Mouse (Mus musculus) urinary bladder, adult 18-20 months (tissue): Measurements from ENCODE around the gene Cyp11a1.
A peak's percentile ranks its signal among the peaks of the same experiment; 100 is the strongest.

Experiments
- DNase-seq, 2 experiments: peaks; one replicate each; pipeline ENCODE4 v3.0.0; 2022; ENCODE audit warnings: low spot score in 2 of 2, mixed read lengths in 2 of 2

The Cyp11a1 gene

DNA sequence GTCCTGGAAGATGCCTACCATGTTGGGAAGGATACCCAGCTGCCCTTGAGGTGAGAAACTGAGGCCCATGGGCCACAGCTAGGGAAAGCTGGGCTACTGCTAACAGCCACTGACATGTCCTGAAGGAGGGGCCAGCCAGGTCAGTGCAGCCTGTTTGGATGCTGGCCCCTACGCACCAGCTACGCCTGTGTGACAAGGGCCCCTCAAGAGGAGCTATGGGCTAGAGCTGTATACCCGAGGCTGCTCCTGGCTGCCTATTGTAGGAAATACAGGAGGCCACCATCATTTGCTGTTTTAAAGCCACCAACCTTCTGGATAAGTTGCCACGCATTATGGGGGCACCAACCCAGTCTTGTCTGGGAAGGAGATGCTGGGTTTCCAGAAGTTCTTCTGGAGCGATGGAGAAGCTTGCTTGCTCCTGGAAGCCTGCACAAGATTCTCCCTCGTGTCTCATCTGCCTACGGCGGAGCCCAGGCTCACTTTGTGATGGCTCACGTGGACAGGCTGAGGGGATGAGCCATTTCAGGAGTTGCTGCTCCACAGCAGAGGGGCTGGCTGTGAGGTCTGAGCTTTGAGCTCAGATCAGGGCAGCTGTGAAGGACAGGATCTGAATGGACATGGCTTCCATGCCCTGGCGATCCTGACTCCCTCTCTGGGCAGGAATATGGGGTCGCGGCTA lies 2.3 kb downstream of the Cyp11a1 start:
- DNase-seq: no peak

DNA sequence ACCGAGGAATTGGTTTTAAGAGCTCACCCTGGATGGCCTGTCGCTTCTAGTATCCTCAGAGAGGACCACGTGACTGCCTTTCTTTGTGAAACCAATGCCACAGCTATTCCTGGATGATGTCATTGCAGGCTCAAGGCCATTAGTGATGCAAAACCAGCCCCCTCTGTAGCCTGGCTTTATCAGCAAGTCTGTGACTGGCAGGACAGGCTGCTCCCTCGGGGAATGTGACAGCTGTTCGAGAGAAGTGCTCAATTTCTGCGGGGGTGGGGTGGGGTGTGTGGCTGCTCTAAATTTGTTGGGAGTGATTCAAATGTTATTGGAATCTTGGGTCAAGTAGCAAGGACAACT lies 2.8 kb downstream of the Cyp11a1 start:
- DNase-seq: no peak

DNA sequence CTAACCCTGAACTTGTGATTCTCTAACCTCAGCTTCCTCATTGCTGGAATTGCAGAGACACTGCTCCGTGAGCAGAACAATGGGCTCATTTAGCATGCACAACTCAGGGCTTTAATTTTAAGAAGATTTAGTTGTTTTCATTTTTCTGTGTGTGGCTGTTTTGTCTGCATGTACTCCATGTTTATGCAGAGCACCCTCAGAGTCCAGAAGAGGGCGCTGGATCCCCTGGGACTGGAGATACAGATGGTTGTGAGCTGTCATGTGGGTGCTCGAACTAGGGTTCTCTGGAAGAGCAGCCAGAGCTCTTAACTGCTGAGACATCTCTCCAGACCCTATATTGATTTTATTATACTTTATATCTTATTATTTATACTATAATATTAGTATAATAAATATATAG lies 3.4 kb downstream of the Cyp11a1 start:
- no peak for DNase-seq

DNA sequence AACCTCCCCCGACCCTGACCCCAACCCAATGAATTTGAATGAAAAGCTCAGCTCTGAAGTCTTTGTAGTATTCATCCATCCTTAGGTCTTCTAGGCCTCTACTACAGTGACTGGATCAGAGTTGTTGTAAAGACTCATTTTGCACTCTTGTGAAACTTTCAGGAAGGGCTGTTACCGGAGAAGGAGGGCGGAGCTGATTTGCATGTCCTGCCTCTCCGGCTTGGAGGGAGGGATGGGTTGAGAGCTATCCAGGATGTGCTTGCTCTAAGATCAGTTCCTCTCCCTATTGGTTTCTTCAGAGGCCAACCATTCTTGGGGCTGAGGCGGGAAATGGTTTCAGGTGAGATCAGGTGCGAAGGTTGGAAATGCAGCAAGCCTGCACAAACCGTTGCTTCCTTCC lies 4.8 kb downstream of the Cyp11a1 start:
- DNase-seq: no peak

DNA sequence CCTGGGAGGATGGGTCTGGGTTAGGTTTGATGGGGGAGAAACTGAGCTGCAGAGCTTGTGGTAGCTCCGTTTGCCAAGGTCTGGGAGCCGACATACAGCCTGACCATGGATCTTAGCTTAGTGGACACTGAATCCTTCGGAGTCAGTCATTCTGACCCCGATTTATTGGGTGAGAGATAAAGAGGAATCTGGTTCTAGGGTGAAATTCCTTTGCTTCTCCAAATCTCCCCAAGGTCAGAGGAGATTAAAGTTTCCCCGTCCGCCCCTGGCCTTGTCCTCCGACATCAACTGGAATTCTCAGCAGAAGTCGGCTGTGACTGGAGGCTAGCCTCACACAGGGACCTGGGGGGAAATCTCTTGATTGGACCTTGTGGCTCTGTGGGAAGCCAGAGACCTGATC lies 5.3 kb downstream of the Cyp11a1 start:
- no peak for DNase-seq

DNA sequence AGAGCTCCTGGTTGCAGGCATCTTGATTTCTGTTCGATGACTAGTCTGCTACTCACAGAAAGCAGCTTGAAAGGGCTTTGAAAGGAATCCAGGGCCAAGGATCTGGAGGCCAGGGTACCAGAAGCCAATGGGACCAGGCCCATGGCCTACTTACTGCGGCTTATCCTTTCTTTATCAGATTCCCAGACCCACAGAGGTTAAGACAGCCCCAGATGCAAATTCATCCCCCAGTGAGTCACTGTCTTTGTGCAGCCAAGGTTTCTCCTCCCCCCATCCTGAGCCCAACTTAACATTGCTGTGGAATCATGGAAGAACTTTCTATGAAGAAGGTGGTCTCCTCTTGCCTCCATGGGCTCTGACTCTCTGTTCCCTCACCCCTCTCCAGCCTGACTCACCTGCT lies 6.3 kb downstream of the Cyp11a1 start:
- DNase-seq: no peak

DNA sequence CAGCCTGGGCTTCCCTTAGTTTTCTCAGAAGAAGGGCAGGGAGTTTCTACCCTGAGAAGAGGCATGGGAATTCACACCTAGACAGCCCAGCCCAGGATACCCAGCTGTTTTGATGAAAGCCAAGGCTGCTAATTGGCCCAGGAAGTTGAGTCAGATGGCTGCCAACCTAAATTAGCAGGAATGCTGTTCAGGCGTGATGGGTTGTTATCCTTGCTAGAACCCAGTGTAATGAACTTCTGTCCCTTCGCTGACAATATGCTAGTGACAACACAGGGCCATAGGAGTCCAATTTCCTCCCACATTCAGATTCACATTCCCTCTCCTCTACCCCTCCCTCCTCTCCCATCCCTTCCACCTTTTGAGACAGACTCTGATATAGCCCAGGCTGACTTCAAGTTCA lies 6.7 kb downstream of the Cyp11a1 start:
- DNase-seq: no peak

DNA sequence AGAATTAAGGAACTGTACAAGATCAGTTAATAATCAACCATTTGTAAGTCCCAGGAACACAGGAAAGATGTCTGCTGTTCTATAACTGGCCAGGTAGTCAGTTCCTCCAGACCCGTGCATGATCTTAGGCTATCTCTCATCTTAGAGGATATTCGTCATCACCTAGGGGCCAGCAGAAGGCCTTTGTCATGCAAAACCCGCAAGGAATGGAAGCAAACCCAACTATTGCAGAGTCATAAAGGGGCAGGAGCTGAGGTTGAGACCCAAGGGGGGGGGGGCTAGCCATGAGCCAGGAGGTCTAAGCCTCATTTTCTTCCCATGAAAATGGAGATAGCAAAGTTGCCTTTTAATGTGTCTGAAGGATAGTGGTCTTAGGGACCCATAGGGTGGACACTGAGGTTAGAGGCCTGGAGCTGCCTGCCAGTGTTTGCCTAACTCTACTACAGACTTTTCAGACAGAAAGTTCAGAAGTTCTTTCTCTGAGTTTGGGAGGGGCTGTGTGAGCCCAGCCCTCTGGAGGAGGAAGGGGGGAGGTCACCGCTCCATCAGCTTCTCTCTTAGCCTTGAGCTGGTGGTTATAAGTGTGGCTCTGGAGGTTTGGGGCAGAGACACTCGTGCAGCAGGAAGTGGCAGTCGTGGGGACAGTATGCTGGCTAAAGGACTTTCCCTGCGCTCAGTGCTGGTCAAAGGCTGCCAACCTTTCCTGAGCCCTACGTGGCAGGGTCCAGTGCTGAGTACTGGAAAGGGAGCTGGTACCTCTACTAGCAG lies 8.4 kb downstream of the Cyp11a1 start:
- no peak for DNase-seq

DNA sequence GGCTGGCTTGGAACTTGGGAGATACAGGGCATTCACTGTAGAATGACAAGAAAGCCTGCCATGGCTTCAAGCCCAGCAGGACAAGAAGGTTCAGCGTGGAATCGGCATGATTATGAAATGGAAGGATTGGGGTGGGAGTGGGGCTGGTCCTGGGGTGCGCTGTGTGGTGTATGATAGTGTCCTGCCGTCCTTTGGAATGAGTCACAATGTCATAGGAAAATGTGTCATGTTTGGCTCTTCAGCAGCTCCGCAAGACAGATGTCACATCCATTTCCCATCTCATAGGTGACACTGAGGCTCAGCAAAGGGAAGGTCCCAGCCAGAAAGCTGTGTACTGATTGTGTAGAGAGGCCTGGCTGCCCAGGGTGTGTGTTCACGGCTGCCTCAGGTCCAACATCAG lies 9.6 kb downstream of the Cyp11a1 start:
- DNase-seq: no peak

DNA sequence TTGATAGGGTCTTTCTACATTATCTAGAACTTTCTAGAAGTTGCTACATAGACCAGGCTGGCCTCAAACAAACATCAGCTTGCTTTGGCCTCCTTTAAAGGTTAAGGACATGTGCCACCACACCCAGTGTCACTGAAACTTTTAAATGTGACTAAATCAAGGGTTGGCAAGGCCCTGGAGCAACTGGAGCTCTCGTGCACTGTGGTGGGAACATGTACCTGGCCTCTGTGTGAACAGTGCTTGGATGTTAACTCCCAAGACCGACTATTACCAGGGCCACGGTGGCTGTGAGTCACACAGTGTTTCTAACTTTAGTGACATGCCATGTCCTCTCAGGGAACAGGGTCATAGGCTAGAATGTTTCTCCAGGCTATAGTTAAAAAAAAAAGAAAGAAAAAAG lies 10.8 kb downstream of the Cyp11a1 start:
- DNase-seq: no peak

DNA sequence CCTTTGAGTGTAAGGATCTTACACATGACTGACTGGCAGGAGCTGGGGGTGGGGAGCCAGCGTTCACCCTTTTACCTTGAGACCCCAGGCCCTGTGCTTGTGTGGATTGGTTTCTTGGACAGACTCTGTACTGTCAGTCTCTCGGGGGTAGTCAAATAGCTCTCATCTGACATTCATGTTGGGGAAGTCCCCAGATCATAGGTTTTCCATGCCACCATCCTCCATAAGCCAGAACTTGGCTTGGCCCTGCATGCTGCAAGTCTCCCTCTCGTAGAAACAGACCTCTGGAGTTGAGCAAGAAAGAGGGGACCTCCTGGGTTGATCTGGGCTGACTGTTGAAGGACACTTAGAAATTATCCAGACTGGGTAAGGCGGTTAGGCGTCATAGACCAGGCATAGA lies 12.2 kb downstream of the Cyp11a1 start:
- DNase-seq: no peak

DNA sequence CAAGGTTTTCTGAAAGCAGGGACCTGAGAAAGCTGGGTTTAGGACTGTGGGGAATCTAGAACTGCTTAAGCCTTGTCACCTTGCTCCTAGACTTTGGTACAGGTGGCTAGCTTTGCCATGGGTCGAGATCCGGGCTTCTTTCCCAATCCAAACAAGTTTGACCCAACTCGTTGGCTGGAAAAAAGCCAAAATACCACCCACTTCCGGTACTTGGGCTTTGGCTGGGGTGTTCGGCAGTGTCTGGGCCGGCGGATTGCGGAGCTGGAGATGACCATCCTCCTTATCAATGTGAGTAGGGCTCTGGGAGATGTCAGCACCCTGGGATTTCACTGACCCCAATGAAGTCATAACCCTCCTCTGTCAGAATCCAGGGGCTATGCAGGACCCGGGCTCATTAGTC lies 19.8 kb downstream of the Cyp11a1 start:
- no peak for DNase-seq

DNA sequence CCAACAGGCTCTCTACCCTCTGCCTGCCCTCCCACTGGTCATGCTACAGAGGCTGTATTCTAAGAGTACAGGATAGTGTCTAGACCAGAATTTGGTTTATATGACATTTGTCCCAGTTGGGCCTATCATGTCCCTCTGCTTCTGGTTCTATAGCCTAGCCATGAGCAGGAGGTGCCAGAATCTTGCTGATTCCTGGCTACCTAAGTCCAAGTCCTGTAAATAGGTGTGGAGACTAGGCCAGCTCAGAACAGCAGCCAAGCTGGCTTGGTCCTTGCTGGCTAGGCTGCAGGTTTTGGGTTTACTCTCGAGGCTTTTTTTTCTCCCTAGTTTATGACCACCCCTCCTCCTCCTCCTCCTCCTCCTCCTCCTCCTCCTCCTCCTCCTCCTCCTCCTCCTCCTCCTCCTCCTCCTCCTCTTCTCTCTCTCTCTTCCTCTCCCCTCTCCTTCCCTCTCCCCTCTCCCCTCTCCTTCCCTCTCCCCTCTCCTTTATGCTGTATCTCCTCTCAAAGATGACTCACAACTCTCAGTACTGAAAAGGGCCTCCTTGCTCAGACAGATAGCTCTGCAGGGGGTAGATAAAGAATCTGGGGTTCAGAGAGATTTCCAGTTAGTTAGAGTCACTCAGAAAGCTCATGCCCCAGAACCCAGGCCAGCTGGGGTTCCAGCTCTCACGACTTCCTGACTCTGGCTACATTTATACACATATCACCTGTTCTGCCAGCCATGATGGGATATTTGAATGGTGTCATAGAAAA lies 21.4 kb downstream of the Cyp11a1 start:
- no peak for DNase-seq

DNA sequence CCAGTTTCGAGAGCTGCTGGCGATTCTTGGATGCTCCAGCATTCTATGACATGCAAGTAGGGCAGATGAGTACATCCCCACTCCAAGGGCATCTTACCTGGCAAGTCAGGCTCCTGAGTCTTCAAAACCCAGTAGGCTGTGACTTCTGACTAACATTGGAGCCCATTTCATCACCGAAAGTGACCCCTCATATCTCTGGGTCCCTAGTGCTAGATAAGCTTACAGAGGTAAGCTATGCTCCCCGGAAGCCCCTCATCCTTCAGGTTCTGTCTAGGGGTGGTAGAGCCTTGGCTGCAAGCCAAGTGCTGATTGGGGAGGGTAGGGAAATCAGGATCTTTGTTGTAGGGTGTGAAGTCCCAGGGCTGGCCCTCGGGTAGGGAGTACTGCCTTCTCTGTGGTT lies 22.6 kb downstream of the Cyp11a1 start:
- DNase-seq: no peak

DNA sequence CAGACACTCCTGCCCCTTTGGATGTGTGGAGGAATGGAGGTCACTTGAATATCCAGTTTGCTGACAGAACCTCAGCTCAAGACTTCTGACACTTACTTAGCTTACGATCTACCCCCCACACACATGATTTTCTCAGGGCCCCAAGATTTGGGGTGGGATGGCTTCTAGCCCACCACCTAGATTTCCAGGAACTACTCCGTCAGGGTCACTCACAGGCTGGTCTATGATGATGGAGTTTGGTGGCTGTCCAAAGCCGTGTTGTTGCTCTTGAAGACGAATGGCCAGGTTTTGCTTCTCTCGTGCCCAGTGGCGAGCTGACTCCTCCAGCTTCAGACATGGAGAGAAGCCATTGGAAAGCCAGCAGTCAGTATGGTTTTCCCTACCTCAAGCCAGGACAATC lies 23.4 kb downstream of the Cyp11a1 start:
- DNase-seq: no peak

DNA sequence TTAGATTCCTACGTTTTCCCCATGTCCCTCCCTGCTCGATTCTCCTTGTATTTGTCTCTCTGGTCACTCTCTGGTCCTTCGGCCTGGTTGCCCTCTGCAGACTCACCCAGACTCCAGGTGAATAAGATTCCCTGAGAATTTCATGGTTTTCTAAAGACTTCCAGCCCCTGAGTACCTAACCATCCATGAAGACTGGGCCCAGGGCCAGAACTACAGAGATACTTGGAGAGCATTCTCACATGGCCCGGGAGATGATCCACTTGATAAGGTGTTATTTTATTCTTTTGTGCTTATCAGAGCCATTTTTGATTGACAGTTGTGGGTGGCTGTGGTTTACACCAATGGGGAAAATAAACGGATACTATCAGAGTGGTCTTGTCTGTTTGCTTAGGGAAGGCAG lies 25.7 kb downstream of the Cyp11a1 start:
- no peak for DNase-seq

DNA sequence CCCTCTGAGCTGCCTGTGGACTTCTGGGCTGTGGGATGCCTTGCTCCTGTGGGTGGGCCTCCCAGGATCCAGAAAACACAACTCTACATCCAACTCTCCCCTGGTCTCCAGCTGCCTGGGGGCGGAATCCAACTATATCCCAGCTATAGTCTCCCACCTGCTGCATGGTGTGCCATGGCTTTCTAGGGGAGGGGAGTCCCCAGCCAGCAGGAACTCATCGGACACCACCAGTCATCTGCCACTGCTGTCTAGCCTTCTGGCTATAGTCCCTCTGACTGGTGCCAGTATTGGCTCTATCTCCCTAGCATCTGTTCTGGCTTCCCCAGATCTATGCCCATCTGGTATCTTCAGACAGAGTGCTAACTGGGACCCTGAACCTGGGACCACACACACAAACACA lies 29.3 kb downstream of the Cyp11a1 start:
- no peak for DNase-seq

DNA sequence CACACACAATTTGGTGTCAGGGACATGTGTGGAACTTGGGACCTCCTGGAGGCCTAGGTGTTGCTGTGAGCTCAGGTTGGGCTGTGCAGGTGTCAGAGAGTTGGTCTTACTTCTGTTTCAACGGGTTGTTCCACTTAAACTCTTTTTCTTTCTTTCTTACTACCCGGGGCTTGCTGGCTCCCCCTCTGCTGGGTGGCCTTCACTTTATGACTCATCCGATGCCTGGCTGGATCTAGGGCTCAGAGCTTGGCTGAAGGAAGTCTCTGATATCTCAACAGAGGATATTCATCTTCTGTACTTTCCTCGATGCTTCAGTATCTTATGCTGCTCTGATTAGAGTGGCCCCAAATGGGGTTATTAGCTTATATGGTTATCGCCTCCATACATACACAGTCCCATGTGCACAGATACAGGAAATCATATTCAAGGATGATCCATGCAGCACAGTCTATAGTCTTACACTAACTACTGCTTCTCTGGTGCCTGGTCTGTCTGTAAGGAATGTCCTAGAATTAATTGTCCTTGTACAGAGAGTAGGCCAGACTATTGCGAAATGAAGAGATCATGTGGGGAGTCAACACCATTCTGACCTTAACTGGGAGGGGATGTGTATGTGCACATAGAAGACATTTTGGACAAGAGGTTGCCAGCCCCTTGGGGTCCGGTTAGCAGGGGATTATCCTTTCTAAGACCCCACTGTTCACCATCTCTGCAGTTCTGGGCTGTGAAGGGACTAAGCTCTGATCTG lies 29.9 kb downstream of the Cyp11a1 start:
- DNase-seq: no peak

DNA sequence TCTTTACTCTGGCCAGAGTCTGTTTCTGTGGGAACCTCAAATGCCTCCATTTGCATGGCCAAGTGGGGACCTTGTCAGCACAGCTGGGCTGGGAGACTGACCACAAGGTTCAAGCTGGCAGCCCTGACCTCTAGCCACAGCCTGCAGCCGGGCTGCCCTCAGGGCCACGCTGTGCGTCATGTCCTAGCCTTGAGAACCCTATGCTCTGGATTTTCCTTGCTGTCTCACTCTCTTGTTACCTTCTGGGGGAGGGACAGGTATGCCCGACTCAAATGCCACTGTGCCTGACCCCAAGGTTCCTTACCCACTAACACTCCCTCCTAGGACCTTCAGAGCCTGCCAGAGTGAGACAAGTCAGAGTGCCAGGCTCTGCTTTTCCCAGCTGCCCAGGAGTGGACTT lies 30.8 kb downstream of the Cyp11a1 start:
- no peak for DNase-seq

DNA sequence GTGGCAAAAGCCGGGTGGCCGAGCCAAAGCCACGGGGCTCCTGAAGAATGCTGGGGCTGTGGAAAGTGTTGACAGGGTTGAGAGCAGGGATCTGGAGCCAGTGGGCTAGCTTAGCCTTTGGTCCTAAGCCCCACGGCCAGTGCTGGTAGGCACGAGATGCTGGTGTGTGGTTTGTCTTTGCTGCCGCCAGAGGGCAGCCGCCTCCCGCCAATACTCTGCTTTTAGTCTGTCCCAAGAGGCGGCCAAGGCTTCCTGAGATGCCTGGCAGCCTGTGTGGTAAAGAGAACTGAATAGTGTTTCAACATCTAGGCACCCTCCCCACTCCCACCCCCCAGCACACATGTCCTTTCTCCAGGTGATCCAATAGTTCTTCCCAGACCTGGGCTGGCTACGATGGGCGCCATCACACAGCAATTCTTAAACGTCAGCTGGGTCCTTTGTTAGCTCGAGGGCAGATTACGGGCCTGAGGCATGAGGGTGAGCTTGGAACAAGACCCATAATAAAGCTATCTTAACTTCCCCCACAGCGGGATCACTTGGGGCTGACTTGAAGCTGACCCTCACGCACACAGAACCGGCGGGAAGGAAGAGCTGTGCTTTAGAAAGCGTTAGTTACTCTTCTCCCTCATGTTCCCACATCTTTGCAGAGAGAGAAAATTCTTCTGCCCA lies 32.4 kb downstream of the Cyp11a1 start:
- peak; percentile 57 to 61 for DNase-seq

DNA sequence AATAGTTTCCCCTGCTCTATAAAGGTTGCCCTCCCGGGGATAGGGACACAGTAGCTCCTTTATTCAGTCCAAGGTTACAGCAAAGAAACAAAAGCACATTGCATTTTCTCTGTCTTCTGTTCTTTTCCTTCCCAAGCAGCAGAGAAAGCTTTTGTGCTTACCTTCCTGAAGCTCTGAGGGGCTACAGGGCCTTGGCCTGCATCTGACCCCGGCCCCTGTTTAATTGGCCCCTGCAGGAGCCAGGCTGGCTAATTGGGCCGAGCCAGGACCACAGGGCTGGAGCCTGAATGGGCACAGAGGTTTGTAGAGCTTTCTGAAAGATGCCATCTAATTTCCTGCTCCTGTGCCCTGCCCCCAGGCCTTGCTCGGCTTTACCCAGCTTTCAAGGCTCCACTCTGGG lies 34.8 kb downstream of the Cyp11a1 start:
- DNase-seq: no peak

DNA sequence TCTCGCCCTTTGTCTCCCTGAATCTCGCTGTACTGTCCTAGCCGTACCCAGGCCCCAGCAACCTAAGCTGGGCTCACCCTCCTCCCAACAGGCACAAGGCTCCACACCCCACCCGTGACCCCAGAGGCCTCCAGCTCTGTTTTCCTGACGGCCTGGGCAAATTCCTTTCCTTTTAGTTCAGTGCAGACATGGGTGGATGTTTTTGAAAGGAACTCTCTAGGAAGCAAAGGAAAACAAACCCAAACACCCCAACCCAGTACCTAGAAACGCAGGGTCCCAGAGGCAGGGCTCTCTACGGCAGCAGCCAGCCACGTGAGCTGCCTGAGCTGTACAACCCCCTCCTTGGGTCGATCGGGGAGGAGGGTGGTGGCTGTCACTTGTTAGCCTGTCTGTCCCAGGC lies 36.2 kb downstream of the Cyp11a1 start:
- peak in 1 of 2 experiments; percentile 49 for DNase-seq
